Mouse (Mus musculus): Measurements from ENCODE around the gene Scaf4.

GRCm38 (mm10) chr16:90239128-90239746, 45.1 kb downstream of the Scaf4 start:
- TF ChIP-seq POLR2A (IDR thresholded peaks at IDR 0.05; ENCODE audit: low read depth, low read length) = no peak
- TF ChIP-seq CTCF (conservative IDR thresholded peaks at IDR 0.05; ENCODE audit: insufficient read depth, insufficient read length, low read depth, low read length) = no peak

Measured in kidney, adult 2 months (tissue).